Mouse (Mus musculus) limb, embryonic 10.5 days (tissue): ENCODE results near the gene Asb1. TPM values are rescaled to one million over a fixed set of nuclear protein-coding genes. Genes with fewer than 3 reads are reported as not detected.

Experiments
- DNase-seq: peaks from one replicate; pipeline ENCODE4 v3.0.0-alpha.2; 2017; ENCODE audit warnings: low spot score
- H3K27ac ChIP-seq: fragments of 300-500 bp; sonication (generic); 2 replicates; pipeline ENCODE4 v1.5.1; 2016; ENCODE audit warnings: mild to moderate bottlenecking
- H3K27me3 ChIP-seq: fragments of 300-500 bp; sonication (generic); 2 replicates; pipeline ENCODE4 v1.6.1; 2016; ENCODE audit warnings: low read depth, mild to moderate bottlenecking; ENCODE audit not compliant: poor library complexity, severe bottlenecking
- H3K36me3 ChIP-seq: fragments of 300-500 bp; sonication (generic); 2 replicates; pipeline ENCODE4 v1.6.1; 2016; ENCODE audit warnings: mild to moderate bottlenecking, moderate library complexity
- H3K4me1 ChIP-seq: fragments of 300-500 bp; sonication (generic); 2 replicates; pipeline ENCODE4 v1.6.1; 2016
- H3K4me3 ChIP-seq: fragments of 300-500 bp; sonication (generic); 2 replicates; pipeline ENCODE4 v1.5.1; 2016; ENCODE audit warnings: mild to moderate bottlenecking, moderate library complexity
- H3K9me3 ChIP-seq: fragments of 300-500 bp; sonication (generic); replicated peaks from 2 replicates; pipeline ENCODE4 v1.6.1; 2016; ENCODE audit warnings: mild to moderate bottlenecking
- WGBS: fragments of 180-500 bp; shearing (Covaris S2); methylation state at CpG from one replicate; pipeline ENCODE4 v1.1.7; 2016; 5-methylcytosine and 5-hydroxymethylcytosine counted together
- polyA plus RNA-seq: library from polyadenylated mRNA; unstranded; fragments of >200 nt; fragmentation: Nextera tagmentation; extraction: Ambion mirVana; gene quantifications from 2 replicates; pipeline ENCODE4 v1.2.1, GENCODE M21; 2016

The Asb1 gene
- polyA plus RNA-seq, 1 experiment from 2014 or later, result 6.5 TPM

- Histone ChIP-seq H3K9me3 (no peaks in the 10 kb centered on the region), H3K4me3 (no peak overlapping the region), H3K27me3 (no peaks in the 10 kb centered on the region), H3K4me1 (peaks cover 14% of the 10 kb centered on the region), H3K36me3 (peaks cover 10% of the 10 kb centered on the region), H3K27ac (no peak overlapping the region)
- 88% methylated on average over 6 of the region's 6 CpGs for WGBS
- no peak for DNase-seq
Measured at GRCm38 (mm10) chr1:91561226-91561625, 20.9 kb downstream of the Asb1 start.

GRCm38 (mm10) chr1:91562977-91563590 lies 22.7 kb downstream of the Asb1 start:
- H3K9me3 ChIP-seq, result no peaks in the 10 kb centered on the region
- no peaks in the 10 kb centered on the region for H3K27me3 ChIP-seq
- no peaks in the 10 kb centered on the region; the same call in 1 of the 2 replicates for H3K36me3 ChIP-seq
- 85% methylated on average over 4 of the region's 4 CpGs for WGBS
- no peak for DNase-seq
- H3K4me1 ChIP-seq, result peaks cover 14% of the 10 kb centered on the region
- no peak overlapping the region for H3K27ac ChIP-seq
- H3K4me3 ChIP-seq, result no peak overlapping the region

- DNase-seq, result no peak
- 65% methylated on average over 3 of the region's 3 CpGs for WGBS
- Histone ChIP-seq H3K27ac (no peak overlapping the region), H3K9me3 (no peaks in the 10 kb centered on the region), H3K4me3 (no peak overlapping the region), H3K27me3 (no peaks in the 10 kb centered on the region), H3K4me1 (peaks cover 14% of the 10 kb centered on the region), H3K36me3 (no peaks in the 10 kb centered on the region)
Measured at GRCm38 (mm10) chr1:91564004-91564403, 23.7 kb downstream of the Asb1 start.

GRCm38 (mm10) chr1:91564598-91564997 lies 24.3 kb downstream of the Asb1 start:
- no peak for DNase-seq
- no peaks in the 10 kb centered on the region for H3K9me3 ChIP-seq

GRCm38 (mm10) chr1:91567269-91567668 lies 26.9 kb downstream of the Asb1 start:
- WGBS, result 85% methylated on average over 2 of the region's 2 CpGs
- no peak overlapping the region for H3K27ac ChIP-seq
- H3K27me3 ChIP-seq, result no peaks in the 10 kb centered on the region
- no peaks in the 10 kb centered on the region for H3K9me3 ChIP-seq
- peaks cover 30% of the 10 kb centered on the region for H3K4me1 ChIP-seq
- H3K4me3 ChIP-seq, result no peak overlapping the region
- no peaks in the 10 kb centered on the region for H3K36me3 ChIP-seq
- DNase-seq, result no peak

More at GRCm38 (mm10) chr1:91564598-91564997, 24.3 kb downstream of the Asb1 start:
- no peak overlapping the region for H3K4me3 ChIP-seq
- no peaks in the 10 kb centered on the region for H3K27me3 ChIP-seq
- H3K36me3 ChIP-seq, result no peaks in the 10 kb centered on the region
- peak overlapping the region; percentile 53; the same call in 1 of the 2 replicates for H3K27ac ChIP-seq
- 67% methylated on average over 6 of the region's 6 CpGs for WGBS
- peaks cover 14% of the 10 kb centered on the region for H3K4me1 ChIP-seq

GRCm38 (mm10) chr1:91572458-91572857 lies 32.1 kb downstream of the Asb1 start:
- WGBS, result 88% methylated on average over 10 of the region's 10 CpGs
- DNase-seq, result no peak
- Histone ChIP-seq H3K27me3 (no peaks in the 10 kb centered on the region), H3K4me3 (no peak overlapping the region), H3K27ac (0 out of 2 replicates have a peak overlapping the region, but pooled peaks have one; percentile 56), H3K4me1 (peaks cover 15% of the 10 kb centered on the region; the same call in 1 of the 2 replicates), H3K36me3 (no peaks in the 10 kb centered on the region), H3K9me3 (no peaks in the 10 kb centered on the region)

- peak; percentile 70 for DNase-seq
- H3K4me3 ChIP-seq, result no peak overlapping the region
- peaks cover 26% of the 10 kb centered on the region for H3K4me1 ChIP-seq
- H3K9me3 ChIP-seq, result no peaks in the 10 kb centered on the region
- H3K27ac ChIP-seq, result no peak overlapping the region
- 63% methylated on average over 3 of the region's 3 CpGs for WGBS
- H3K27me3 ChIP-seq, result no peaks in the 10 kb centered on the region
- no peaks in the 10 kb centered on the region for H3K36me3 ChIP-seq
Measured at GRCm38 (mm10) chr1:91574208-91574607, 33.9 kb downstream of the Asb1 start.

- Histone ChIP-seq H3K27me3 (0 out of 2 replicates have a peak, but pooled peaks cover 6% of the 10 kb centered on the region), H3K4me3 (no peak overlapping the region), H3K27ac (peak overlapping the region; percentile 66), H3K4me1 (peaks cover 38% of the 10 kb centered on the region), H3K36me3 (no peaks in the 10 kb centered on the region), H3K9me3 (no peaks in the 10 kb centered on the region)
- DNase-seq, result no peak
- 72% methylated on average over 7 of the region's 7 CpGs for WGBS
Measured at GRCm38 (mm10) chr1:91577883-91578517, 37.7 kb downstream of the Asb1 start.

- no peak overlapping the region for H3K4me3 ChIP-seq
- peak overlapping the region; percentile 37; the same call in 1 of the 2 replicates for H3K27ac ChIP-seq
- WGBS, result 87% methylated on average over 2 of the region's 2 CpGs
- H3K4me1 ChIP-seq, result peaks cover 52% of the 10 kb centered on the region
- DNase-seq, result no peak
- no peaks in the 10 kb centered on the region for H3K36me3 ChIP-seq
- H3K9me3 ChIP-seq, result no peaks in the 10 kb centered on the region
- 0 out of 2 replicates have a peak, but pooled peaks cover 12% of the 10 kb centered on the region for H3K27me3 ChIP-seq
Measured at GRCm38 (mm10) chr1:91580503-91580902, 40.2 kb downstream of the Asb1 start.

GRCm38 (mm10) chr1:91581206-91581605 lies 40.9 kb downstream of the Asb1 start:
- Histone ChIP-seq H3K4me3 (no peak overlapping the region), H3K27ac (peak overlapping the region; percentile 37; the same call in 1 of the 2 replicates), H3K27me3 (0 out of 2 replicates have a peak, but pooled peaks cover 12% of the 10 kb centered on the region), H3K9me3 (no peaks in the 10 kb centered on the region), H3K36me3 (no peaks in the 10 kb centered on the region), H3K4me1 (peaks cover 59% of the 10 kb centered on the region)
- DNase-seq, result no peak
- WGBS, result 77% methylated on average over 2 of the region's 2 CpGs

GRCm38 (mm10) chr1:91584969-91585835 lies 44.9 kb downstream of the Asb1 start:
- Histone ChIP-seq H3K4me1 (peaks cover 53% of the 10 kb centered on the region), H3K36me3 (no peaks in the 10 kb centered on the region), H3K27ac (peak overlapping the region; percentile 66; the same call in 1 of the 2 replicates), H3K9me3 (no peaks in the 10 kb centered on the region), H3K4me3 (no peak overlapping the region), H3K27me3 (0 out of 2 replicates have a peak, but pooled peaks cover 12% of the 10 kb centered on the region)
- DNase-seq, result peak; percentile 55
- WGBS, result 73% methylated on average over 17 of the region's 17 CpGs

- WGBS, result 69% methylated on average over 6 of the region's 6 CpGs
- Histone ChIP-seq H3K4me1 (peaks cover 21% of the 10 kb centered on the region), H3K9me3 (0 out of 2 replicates have a peak, but pooled peaks cover 2% of the 10 kb centered on the region), H3K4me3 (no peak overlapping the region), H3K36me3 (no peaks in the 10 kb centered on the region), H3K27ac (no peak overlapping the region), H3K27me3 (no peaks in the 10 kb centered on the region)
- no peak for DNase-seq
Measured at GRCm38 (mm10) chr1:91589738-91590137, 49.4 kb downstream of the Asb1 start.
